Mouse (Mus musculus): ENCODE measurements around the gene Chst15. TPM values are rescaled to one million over a fixed set of nuclear protein-coding genes. Genes with fewer than 3 reads are reported as not detected.

Gene Chst15
- total and polyA plus RNA-seq, 2 experiments from 2014 or later = 12.8 to 19.3 TPM

- Histone ChIP-seq H3K27me3 (ENCODE audit: insufficient read depth, low read length) (no peaks in the 10 kb centered on the region), H3K9ac (no peak overlapping the region), H3K36me3 (ENCODE audit: insufficient read depth) (peaks cover 15% of the 10 kb centered on the region), H3K4me3 (ENCODE audit: low read depth, low read length) (no peak overlapping the region), H3K27ac (ENCODE audit: low read depth, low read length) (no peak overlapping the region), H3K9me3 (ENCODE audit: low read length) (no peaks in the 10 kb centered on the region), H3K4me2 (ENCODE audit: low read depth) (no peak overlapping the region), H3K4me1 (ENCODE audit: insufficient read depth) (no peaks in the 10 kb centered on the region)
- DNase-seq (no peak), ATAC-seq (no peak)
- no peak for TF ChIP-seq CTCF (IDR thresholded peaks at IDR 0.05; ENCODE audit: low read depth)
- WGBS = 79% methylated on average over 4 of the region's 4 CpGs
Measured at GRCm38 (mm10) chr7:132237191-132237590, 79.8 kb downstream of the Chst15 start.

GRCm38 (mm10) chr7:132236789-132237188, 80.2 kb downstream of the Chst15 start:
- Histone ChIP-seq H3K36me3 (ENCODE audit: insufficient read depth) (peaks cover 15% of the 10 kb centered on the region), H3K27ac (ENCODE audit: low read depth, low read length) (no peak overlapping the region), H3K27me3 (ENCODE audit: insufficient read depth, low read length) (no peaks in the 10 kb centered on the region), H3K9ac (no peak overlapping the region), H3K4me2 (ENCODE audit: low read depth) (no peak overlapping the region), H3K9me3 (ENCODE audit: low read length) (no peaks in the 10 kb centered on the region), H3K4me3 (ENCODE audit: low read depth, low read length) (no peak overlapping the region), H3K4me1 (ENCODE audit: insufficient read depth) (no peaks in the 10 kb centered on the region)
- DNase-seq = no peak
- 54% methylated on average over 8 of the region's 8 CpGs for WGBS
- ATAC-seq = no peak
- TF ChIP-seq CTCF (IDR thresholded peaks at IDR 0.05; ENCODE audit: low read depth) = no peak

- no peak overlapping the region for H3K4me2 ChIP-seq (ENCODE audit: low read depth)
- DNase-seq (no peak), ATAC-seq (no peak)
- peaks cover 13% of the 10 kb centered on the region for H3K36me3 ChIP-seq (ENCODE audit: insufficient read depth)
- no peak for TF ChIP-seq CTCF (IDR thresholded peaks at IDR 0.05; ENCODE audit: low read depth)
- H3K27me3 ChIP-seq (ENCODE audit: insufficient read depth, low read length) = no peaks in the 10 kb centered on the region
- WGBS = 65% methylated on average over 3 of the region's 3 CpGs
- no peaks in the 10 kb centered on the region for H3K4me1 ChIP-seq (ENCODE audit: insufficient read depth)
- H3K27ac ChIP-seq (ENCODE audit: low read depth, low read length) = no peak overlapping the region
- H3K9me3 ChIP-seq (ENCODE audit: low read length) = no peaks in the 10 kb centered on the region
- no peak overlapping the region for H3K9ac ChIP-seq
- H3K4me3 ChIP-seq (ENCODE audit: low read depth, low read length) = no peak overlapping the region
Measured at GRCm38 (mm10) chr7:132234250-132234649, 82.8 kb downstream of the Chst15 start.

GRCm38 (mm10) chr7:132233732-132234131, 83.3 kb downstream of the Chst15 start:
- Histone ChIP-seq H3K9ac (no peak overlapping the region), H3K4me3 (ENCODE audit: low read depth, low read length) (no peak overlapping the region), H3K9me3 (ENCODE audit: low read length) (no peaks in the 10 kb centered on the region), H3K27me3 (ENCODE audit: insufficient read depth, low read length) (no peaks in the 10 kb centered on the region), H3K4me1 (ENCODE audit: insufficient read depth) (no peaks in the 10 kb centered on the region), H3K4me2 (ENCODE audit: low read depth) (no peak overlapping the region), H3K27ac (ENCODE audit: low read depth, low read length) (no peak overlapping the region), H3K36me3 (ENCODE audit: insufficient read depth) (peaks cover 9% of the 10 kb centered on the region)
- no peak for DNase-seq
- WGBS = 84% methylated on average over 4 of the region's 4 CpGs
- no peak for ATAC-seq
- TF ChIP-seq CTCF (IDR thresholded peaks at IDR 0.05; ENCODE audit: low read depth) = no peak

GRCm38 (mm10) chr7:132232937-132233336, 84.1 kb downstream of the Chst15 start:
- Histone ChIP-seq H3K36me3 (ENCODE audit: insufficient read depth) (peaks cover 6% of the 10 kb centered on the region), H3K27me3 (ENCODE audit: insufficient read depth, low read length) (no peaks in the 10 kb centered on the region), H3K4me1 (ENCODE audit: insufficient read depth) (no peaks in the 10 kb centered on the region), H3K9ac (no peak overlapping the region), H3K9me3 (ENCODE audit: low read length) (no peaks in the 10 kb centered on the region), H3K27ac (ENCODE audit: low read depth, low read length) (no peak overlapping the region), H3K4me3 (ENCODE audit: low read depth, low read length) (no peak overlapping the region), H3K4me2 (ENCODE audit: low read depth) (no peak overlapping the region)
- no peak for TF ChIP-seq CTCF (IDR thresholded peaks at IDR 0.05; ENCODE audit: low read depth)
- 63% methylated on average over 2 of the region's 2 CpGs for WGBS
- ATAC-seq (no peak), DNase-seq (no peak)

- DNase-seq = no peak
- H3K4me3 ChIP-seq (ENCODE audit: low read depth, low read length) = no peak overlapping the region
- 95% methylated on average over 3 of the region's 3 CpGs for WGBS
Measured at GRCm38 (mm10) chr7:132231476-132231875, 85.6 kb downstream of the Chst15 start.

GRCm38 (mm10) chr7:132230961-132231360, 86.1 kb downstream of the Chst15 start:
- H3K27me3 ChIP-seq (ENCODE audit: insufficient read depth, low read length) = no peaks in the 10 kb centered on the region
- ATAC-seq (no peak), DNase-seq (no peak)
- no peaks in the 10 kb centered on the region for H3K4me1 ChIP-seq (ENCODE audit: insufficient read depth)
- H3K36me3 ChIP-seq (ENCODE audit: insufficient read depth) = no peaks in the 10 kb centered on the region
- H3K4me3 ChIP-seq (ENCODE audit: low read depth, low read length) = no peak overlapping the region
- no peak overlapping the region for H3K9ac ChIP-seq
- H3K27ac ChIP-seq (ENCODE audit: low read depth, low read length) = no peak overlapping the region
- H3K4me2 ChIP-seq (ENCODE audit: low read depth) = no peak overlapping the region
- WGBS = 84% methylated on average over 3 of the region's 3 CpGs
- H3K9me3 ChIP-seq (ENCODE audit: low read length) = no peaks in the 10 kb centered on the region
- TF ChIP-seq CTCF (IDR thresholded peaks at IDR 0.05; ENCODE audit: low read depth) = no peak

More at GRCm38 (mm10) chr7:132231476-132231875, 85.6 kb downstream of the Chst15 start:
- no peak overlapping the region for H3K4me2 ChIP-seq (ENCODE audit: low read depth)
- ATAC-seq = no peak
- no peak overlapping the region for H3K9ac ChIP-seq
- H3K4me1 ChIP-seq (ENCODE audit: insufficient read depth) = no peaks in the 10 kb centered on the region
- no peaks in the 10 kb centered on the region for H3K36me3 ChIP-seq (ENCODE audit: insufficient read depth)
- no peaks in the 10 kb centered on the region for H3K9me3 ChIP-seq (ENCODE audit: low read length)
- H3K27me3 ChIP-seq (ENCODE audit: insufficient read depth, low read length) = no peaks in the 10 kb centered on the region
- TF ChIP-seq CTCF (IDR thresholded peaks at IDR 0.05; ENCODE audit: low read depth) = no peak
- H3K27ac ChIP-seq (ENCODE audit: low read depth, low read length) = no peak overlapping the region

All from forebrain, postnatal 0 days (tissue).